Mouse (Mus musculus) B cell, adult (primary cell): ENCODE results near the gene Insrr. TPM values are rescaled to one million over a fixed set of nuclear protein-coding genes. Genes with fewer than 3 reads are reported as not detected.

Source experiments
- total RNA-seq: library from RNA; stranded (reverse); gene quantifications from 4 replicates; pipeline ENCODE4 v1.2.4, GENCODE M21; 2023; ENCODE audit not compliant: inconsistent age

Insrr gene
- total RNA-seq = 0.09 TPM in 1 of 4 replicates, not detected in the others

DNA sequence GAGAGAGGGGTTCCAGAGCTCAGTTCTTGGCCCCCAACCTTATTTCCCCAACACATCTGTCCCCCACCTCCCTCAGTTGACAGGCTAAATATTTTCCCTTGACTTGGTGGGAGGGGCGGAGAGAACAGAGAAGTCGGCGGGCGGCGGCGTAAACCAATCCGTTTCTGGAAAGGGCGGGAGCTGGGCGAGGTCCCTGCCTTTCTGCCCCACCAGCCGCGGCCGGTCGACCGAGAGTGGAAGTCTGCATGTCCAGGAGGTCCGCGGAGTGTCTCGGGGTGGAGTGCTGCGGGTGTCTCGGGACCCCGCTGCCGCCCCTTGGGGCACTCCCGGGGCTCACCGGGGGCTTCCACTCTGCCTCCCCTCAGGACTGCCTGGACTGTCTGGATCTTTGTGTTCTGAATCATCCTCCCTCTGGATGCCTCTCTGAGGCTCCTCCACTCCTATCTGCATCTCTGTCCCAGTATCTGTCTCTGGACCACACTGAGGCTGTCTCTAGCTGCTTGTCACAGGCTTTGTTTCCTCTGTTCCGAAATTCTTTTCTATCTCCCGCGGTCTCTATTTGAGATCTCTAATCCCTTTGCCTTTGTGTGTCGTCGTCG lies at the start of gene Insrr:
Gene Insrr, plus strand, starts transcription at position 216 of the 599 bp plus-strand sequence.

DNA sequence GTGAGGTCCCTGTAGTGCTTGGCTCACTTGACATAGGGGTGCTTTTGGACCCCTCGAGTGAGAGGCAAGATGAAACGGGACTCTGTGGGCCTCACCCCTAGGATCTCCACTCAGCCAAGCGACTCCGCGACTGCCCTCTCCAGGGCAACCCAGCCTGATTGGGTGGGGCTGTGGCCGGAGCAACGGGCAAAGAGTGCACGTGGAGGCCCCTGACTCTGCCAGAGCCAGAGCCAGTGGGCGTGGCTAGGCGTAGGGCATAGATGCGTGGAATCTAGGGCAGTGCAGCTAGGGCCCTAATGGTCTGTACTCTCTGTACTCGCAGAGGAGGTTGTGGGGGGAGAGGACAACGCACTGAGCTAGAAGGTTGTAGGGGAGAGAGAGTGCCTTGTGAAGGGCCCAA lies 48.3 kb upstream of the Insrr start, which contains the start of gene Lrrc71:
Gene Lrrc71, minus strand, starts transcription at position 195 of the 400 bp plus-strand sequence.

DNA sequence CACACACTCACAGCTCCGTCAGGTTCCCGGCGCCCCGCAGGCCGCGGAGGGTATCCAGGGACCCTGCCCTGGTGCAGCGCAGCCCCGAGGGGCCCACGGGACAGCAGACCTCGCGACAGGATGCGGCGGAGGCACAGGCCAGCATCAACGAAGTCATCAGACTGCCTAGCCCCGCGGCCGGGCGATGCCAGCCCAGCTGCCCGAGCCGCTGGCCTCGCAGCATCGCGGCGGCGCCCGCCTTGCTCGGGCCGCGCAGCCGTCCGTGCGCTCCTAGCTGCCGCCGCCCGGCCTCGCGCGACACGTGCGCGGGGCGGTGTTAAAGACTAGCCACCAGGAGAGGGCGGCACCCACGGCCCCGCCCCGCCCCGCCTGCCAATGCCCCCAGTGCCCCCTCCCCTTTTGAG lies 1.8 kb upstream of the Insrr start, which contains the start of gene Ntrk1:
Gene Ntrk1, minus strand, starts transcription at position 241 of the 404 bp plus-strand sequence.

DNA sequence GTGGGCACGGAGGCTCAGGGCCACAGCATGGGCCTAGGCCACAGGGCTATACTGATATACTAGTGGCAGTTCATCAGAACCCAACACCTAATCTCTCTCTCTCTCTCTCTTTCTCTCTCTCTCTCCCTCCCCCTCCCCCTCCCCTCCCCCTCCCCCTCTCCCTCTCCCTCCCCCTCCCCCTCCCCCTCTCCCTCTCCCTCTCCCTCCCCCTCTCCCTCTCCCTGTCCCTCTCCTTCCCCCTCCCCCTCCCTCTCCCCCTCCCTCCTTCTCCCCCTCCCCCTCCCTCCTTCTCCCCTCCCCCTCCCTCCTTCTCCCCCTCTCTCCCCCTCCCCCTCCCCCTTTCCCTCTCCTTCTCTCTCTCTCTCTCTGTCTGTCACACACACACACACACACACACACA lies 27.5 kb downstream of the Insrr start, which contains the start of gene Pear1:
Gene Pear1, minus strand, starts transcription at position 101 of the 400 bp plus-strand sequence.

DNA sequence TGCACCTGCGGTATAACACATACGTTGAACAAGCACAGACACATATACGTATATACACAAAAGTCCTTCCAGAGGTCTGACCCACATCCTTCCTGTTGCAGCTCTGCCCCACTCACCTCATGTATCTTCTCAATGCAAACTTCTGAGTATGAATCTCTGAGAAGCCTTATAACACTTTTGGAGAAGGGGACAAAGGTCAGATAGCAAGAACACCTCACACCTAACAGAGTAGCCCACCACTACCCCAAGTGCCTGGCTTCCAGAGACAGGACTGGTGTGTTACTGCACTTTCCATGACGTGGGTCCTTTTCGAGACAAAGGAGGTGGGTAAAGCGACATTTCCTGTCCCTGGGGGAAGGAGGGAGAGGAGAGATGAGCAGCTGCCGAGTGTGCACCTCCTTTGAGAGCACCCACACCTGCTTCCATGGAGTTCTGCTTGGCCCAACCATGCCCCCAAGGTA lies 49.9 kb downstream of the Insrr start, which contains the start of gene Sh2d2a:
Gene Sh2d2a, plus strand, starts transcription at position 106 of the 461 bp plus-strand sequence.

Other genes starting within 250 kb of the Insrr start
- gene Arhgef11, start 179.4 kb upstream of the Insrr start, total RNA-seq = 27.4 to 30.8 TPM (median 29.9 TPM) in 4 replicates
- gene Lrrc71, start 48.3 kb upstream of the Insrr start, total RNA-seq = 0.26 to 1.7 TPM (median 0.80 TPM) in 3 of 4 replicates, not detected in the other
- not detected in 4 replicates for gene Ntrk1, start 1.8 kb upstream of the Insrr start, total RNA-seq
- 16.6 to 23.2 TPM (median 22.4 TPM) in 4 replicates for gene Pear1, start 27.4 kb downstream of the Insrr start, total RNA-seq
- 27.4 to 31.3 TPM (median 29.4 TPM) in 4 replicates for gene Sh2d2a, start 49.8 kb downstream of the Insrr start, total RNA-seq
- 54.7 to 61.5 TPM (median 57.6 TPM) in 4 replicates for gene Prcc, start 88.7 kb downstream of the Insrr start, total RNA-seq
- gene Hdgf, start 109.4 kb downstream of the Insrr start, total RNA-seq = 77.9 to 83.0 TPM (median 79.1 TPM) in 4 replicates
- gene Mrpl24, start 122.6 kb downstream of the Insrr start, total RNA-seq = 126 to 163 TPM (median 139 TPM) in 4 replicates
- gene Isg20l2, start 133.4 kb downstream of the Insrr start, total RNA-seq = 64.0 to 71.6 TPM (median 66.1 TPM) in 4 replicates
- 29.4 to 38.4 TPM (median 34.5 TPM) in 4 replicates for gene Rrnad1, start 133.8 kb downstream of the Insrr start, total RNA-seq
- gene Crabp2, start 151.7 kb downstream of the Insrr start, total RNA-seq = 0.78 to 2.5 TPM (median 1.4 TPM) in 4 replicates
- not detected in 4 replicates for gene Nes, start 174.1 kb downstream of the Insrr start, total RNA-seq
- gene Bcan, start 203.3 kb downstream of the Insrr start, total RNA-seq = not detected in 4 replicates
- not detected in 4 replicates for gene Hapln2, start 230.6 kb downstream of the Insrr start, total RNA-seq
- 13.7 to 20.9 TPM (median 16.4 TPM) in 4 replicates for gene Gpatch4, start 246.2 kb downstream of the Insrr start, total RNA-seq